Mouse (Mus musculus) G1E (cell line): ENCODE measurements around the gene Gm19935.

Source experiments
- CTCF ChIP-seq: IDR thresholded peaks from 2 replicates; pipeline ENCODE4 v1.5.1; 2012; ENCODE audit warnings: low read depth, low read length, inconsistent platforms, mixed read lengths
- GATA1 ChIP-seq: IDR thresholded peaks from 2 replicates; pipeline ENCODE4 v1.6.1; 2012; ENCODE audit warnings: borderline replicate concordance, low read length, inconsistent platforms, mixed read lengths
- GATA2 ChIP-seq: IDR thresholded peaks from 2 replicates; pipeline ENCODE4 v1.6.1; 2012; ENCODE audit warnings: low read depth, low read length, inconsistent platforms, borderline replicate concordance
- POLR2AphosphoS5 ChIP-seq: IDR thresholded peaks from 2 replicates; pipeline ENCODE4 v1.6.1; 2012; ENCODE audit warnings: low read depth, low read length, inconsistent platforms; ENCODE audit not compliant: insufficient replicate concordance
- TAL1 ChIP-seq: conservative IDR thresholded peaks from 2 replicates; pipeline ENCODE4 v1.6.1; 2012; ENCODE audit warnings: low read depth, low read length, inconsistent platforms, mixed read lengths

GRCm38 (mm10) chr8:90816061-90816882 is 921 bp downstream of the Gm19935 start:
- TF ChIP-seq CTCF: no peak
- TF ChIP-seq GATA1: no peak
- no peak for TF ChIP-seq GATA2
- no peak for TF ChIP-seq TAL1
- TF ChIP-seq POLR2AphosphoS5: no peak
